Mouse (Mus musculus) cerebellum, postnatal 4 days (tissue): Measurements from ENCODE around the gene Nlrp6.
A peak's percentile ranks its signal among the peaks of the same experiment; 100 is the strongest.
"Not testable (repeated sequence)": the region's sequence is repeated elsewhere in the genome, so short reads cannot be mapped to it uniquely, and the experiment has no call there.

Experiments
- DNase-seq, 2 experiments: peaks; one replicate each; pipeline ENCODE4 v3.0.0; 2022; ENCODE audit warnings: low spot score in 2 of 2, mixed read lengths in 1 of 2

The Nlrp6 gene

GRCm38 (mm10) chr7:140920418-140921029 is at the start of gene Nlrp6:
Gene Nlrp6 (plus strand): TSS chr7:140920902.
- no peak for DNase-seq

GRCm38 (mm10) chr7:140874224-140874623 is 46.5 kb upstream of the Nlrp6 start:
- no peak for DNase-seq

DNA sequence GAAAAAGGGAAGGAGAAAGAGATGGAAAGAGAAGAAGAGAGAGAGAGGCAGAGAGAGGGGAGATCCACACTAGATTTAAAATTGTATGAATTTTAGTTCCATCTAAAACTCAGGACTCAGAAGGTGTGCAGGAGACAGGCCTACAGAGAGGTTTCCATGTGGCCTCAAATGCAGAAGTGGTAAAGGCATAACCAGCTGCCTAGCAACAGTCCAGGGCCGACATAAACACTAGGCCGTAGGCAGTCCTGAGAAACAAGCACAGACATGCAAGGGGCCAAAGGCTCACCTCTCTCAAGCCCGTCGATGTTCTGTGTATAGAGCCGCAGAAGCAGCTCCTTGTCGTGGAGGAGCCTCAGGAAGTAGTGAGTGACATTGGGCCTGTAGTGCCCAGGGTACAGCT is 43.3 kb upstream of the Nlrp6 start:
- no peak for DNase-seq

DNA sequence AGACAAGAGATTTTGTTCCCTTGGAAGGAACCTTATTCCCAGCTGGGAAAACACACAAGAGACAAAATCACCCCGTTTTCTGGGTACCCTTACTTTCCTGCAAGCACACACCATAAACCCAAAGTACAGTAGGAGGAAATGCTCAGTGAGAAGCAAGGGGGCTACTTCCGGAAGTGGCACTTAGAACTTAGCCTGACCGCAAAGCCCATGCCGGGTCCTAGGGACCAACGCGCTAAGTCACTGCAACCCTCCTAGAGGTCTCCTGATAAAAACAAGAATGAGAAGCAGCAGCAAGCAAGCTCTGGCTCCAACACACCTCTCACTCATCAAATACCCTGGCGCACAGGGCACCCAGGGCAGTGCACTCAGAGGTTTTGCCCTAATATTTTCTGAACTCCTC is 41.3 kb upstream of the Nlrp6 start:
- DNase-seq, result no peak

DNA sequence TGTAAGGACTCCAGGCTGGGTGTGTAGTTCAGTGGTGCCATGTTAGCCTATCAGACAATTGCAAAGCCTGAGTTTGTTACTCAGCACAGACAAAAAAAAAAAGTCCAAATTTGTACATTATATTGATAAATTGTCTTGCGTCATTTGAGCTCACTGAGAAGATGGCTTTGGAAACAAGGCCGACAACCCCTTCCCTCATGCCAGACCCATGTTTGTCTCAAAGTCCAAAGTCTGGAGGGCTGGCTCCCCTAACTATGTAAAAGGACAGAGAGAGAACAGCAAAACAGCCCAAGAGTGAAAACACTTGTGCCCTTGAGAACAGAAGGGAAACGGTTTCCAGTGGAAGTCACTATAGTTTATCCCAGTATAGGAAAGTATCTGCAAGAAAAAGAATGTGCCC is 40.3 kb upstream of the Nlrp6 start:
- DNase-seq, result no peak

GRCm38 (mm10) chr7:140880865-140881515 is 39.7 kb upstream of the Nlrp6 start:
- DNase-seq, result no peak

DNA sequence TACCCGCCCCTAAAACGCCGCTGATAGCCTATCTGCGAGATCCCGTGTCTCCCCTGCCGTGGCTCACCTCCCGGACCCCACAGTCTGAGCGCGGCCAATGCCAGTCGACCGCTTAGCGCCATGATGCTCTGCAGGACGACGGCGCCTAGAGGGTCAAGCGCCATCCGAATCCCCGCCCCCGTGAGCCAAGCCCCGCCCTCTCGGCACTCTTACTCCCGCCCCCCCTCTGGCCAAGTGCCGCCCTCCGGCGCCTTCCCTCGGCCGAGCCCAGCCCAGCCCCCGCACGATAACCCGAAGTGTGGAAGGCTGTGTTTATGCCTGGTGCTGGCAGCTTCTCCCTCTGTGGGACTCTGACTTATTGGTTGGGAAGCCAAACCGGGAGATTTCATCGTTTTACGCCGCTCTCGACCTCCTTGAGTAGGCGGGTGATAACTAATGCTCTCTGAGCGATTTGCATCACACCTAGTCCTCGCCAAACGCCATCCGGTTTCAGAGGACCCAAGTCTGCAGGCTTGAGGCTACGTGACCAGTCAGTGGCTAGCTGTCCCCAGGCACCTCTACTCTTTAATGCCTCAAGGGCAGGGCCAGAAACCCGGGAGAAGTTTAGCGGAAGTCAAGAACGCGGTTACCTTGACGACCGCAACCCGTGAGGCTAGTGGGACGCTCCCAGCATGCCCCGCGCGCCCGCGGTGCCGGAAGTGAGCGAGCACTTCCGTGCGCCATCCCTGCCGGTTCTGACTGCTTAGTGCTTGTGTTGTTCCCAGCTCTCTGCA is 38.8 kb upstream of the Nlrp6 start, which contains the start of the genes Psmd13 and Sirt3:
Psmd13 (plus strand) TSS at position 273 of the 773 bp plus-strand sequence.
Sirt3 (minus strand) TSS at position 614 of the 773 bp plus-strand sequence.
- DNase-seq, result peak; percentile 81 to 91

- no peak for DNase-seq
These were observed 38.3 kb upstream of the Nlrp6 start for GRCm38 (mm10) chr7:140882469-140882803.

- not testable (repeated sequence) for DNase-seq
These were observed 30.1 kb upstream of the Nlrp6 start for GRCm38 (mm10) chr7:140890636-140891035.

GRCm38 (mm10) chr7:140894031-140894430 is 26.7 kb upstream of the Nlrp6 start:
- no peak for DNase-seq

DNA sequence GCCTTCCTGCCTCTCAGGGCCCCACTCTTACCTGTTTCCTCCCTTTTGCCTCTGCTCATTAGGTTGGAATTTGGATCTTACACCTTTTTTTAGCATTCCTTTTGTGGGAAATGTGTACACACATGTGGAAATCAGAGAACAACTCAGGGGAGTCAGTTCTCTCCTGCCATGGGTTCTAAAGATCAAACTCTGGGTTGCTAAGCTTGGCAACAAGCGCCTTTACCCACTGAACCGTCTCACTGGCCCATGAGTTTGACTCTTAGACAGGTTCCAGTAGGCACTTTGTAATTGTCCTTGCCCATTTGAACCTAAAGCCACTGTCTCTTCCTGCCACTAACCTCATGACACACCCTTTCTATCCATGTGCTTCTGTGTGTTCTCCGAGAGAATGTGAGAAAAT is 26.1 kb upstream of the Nlrp6 start:
- DNase-seq, result no peak

GRCm38 (mm10) chr7:140897863-140898262 is 22.8 kb upstream of the Nlrp6 start:
- no peak for DNase-seq

GRCm38 (mm10) chr7:140899121-140899520 is 21.6 kb upstream of the Nlrp6 start:
- no peak for DNase-seq

- DNase-seq, result no peak
These were observed 20.5 kb upstream of the Nlrp6 start, which contains the start of gene Cox8b for GRCm38 (mm10) chr7:140900220-140900619. Gene Cox8b (minus strand): TSS chr7:140900446.

GRCm38 (mm10) chr7:140902036-140902875 is 18.4 kb upstream of the Nlrp6 start:
- no peak for DNase-seq

- peak; percentile 75 to 87 for DNase-seq
These were observed 17.5 kb upstream of the Nlrp6 start for GRCm38 (mm10) chr7:140903212-140903611.

DNA sequence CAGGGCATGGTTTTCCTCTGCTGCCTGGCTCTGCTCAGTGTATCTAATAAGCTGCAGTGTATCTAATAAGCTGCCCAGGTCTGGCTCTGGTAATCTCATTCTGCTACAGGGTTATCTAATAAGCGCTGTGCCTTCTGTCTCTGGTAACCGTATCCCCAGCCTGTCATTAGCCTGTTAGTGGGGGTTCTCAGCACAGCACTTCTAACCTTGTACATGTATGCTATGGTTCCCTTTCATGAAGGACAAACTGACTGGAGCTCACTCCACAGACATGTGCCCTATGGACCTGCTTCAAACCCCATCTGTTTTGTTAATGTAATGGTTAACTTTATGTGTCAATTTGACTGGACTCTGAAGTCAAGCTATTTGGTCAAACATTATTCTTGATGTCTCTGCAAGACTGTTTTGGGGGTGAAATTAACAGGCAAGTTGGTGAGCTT is 15.0 kb upstream of the Nlrp6 start:
- DNase-seq, result no peak

GRCm38 (mm10) chr7:140907131-140907530 is 13.6 kb upstream of the Nlrp6 start:
- no peak for DNase-seq

DNA sequence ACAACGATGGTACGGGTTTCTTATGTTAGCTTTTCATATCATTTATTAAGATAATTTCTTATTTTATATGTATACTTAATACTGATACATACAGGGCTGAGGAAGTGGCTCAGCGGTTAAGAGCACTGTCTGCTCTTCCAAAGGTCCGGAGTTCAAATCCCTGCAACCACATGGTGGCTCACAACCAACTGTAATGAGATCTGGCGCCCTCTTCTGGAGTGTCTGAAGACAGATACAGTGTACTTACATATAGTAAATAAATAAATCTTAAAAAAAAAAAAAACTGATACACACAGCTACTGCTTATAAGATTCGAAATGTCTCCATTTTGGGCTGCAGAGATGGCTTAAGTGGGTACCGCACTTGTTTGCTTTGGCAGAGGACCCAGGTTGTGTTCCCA is 13.0 kb upstream of the Nlrp6 start:
- no peak for DNase-seq

DNA sequence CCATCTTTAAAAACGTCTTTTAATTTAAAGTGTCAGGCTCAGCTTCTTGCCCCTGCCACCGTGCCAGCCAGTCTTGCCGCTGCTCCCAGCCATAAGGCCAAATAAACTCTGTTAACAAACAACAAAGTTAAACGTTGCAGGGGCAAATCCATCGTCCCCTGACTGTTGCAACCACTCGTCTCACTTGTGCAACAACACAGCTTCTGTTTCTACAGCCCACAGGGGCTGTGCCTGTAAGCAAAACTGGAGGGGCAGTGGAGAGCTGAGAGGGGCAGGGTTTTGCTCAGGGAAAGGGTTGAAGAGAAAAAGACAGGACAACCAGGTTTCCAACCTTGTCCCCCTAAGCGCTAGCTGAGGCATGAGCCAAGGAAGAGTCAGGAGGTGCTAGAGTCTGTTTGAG is 12.5 kb upstream of the Nlrp6 start:
- no peak for DNase-seq

DNA sequence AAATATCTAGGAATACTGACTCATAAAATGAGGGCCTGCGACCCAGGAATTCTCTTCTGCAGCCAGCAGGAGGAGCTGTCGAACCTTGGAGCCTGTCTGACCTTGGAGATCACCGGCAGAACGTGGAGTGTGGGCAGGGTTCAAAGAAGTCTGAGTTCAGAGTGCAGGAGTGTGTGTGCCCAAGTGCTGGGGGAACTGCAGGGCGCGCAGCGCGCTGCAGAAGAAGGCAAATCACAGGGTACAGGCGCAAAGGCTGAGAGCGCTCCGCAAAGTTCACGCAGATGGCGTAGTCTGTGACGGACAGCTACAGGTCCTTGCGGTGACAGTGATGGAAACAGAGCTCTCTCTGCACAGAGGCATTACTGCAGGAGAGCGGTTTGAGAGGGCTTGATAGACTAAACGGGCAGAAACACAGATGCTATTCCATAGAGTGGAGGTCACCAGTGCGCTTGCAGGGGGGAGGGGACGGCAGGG is 12.0 kb upstream of the Nlrp6 start:
- DNase-seq, result peak; percentile 50 to 76

DNA sequence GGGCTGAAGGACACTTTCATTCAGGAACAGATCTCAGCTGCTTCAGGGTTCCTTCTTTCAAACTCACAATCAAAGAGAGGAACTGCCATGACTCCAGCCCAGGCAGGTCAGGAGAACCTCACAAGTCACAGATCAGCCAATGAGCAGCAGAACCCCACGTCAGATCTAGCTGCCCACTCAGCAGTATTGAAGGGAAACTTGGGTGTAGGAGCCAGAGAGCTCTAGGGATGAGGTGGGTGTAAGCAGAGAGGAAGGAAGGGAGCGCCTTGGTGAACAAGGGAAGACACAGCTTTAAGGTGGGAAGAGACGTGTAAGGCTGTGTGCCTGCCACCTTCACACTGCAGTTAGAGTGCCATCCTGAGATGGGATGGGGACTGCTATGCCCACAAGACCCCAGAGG is 8.4 kb upstream of the Nlrp6 start:
- no peak for DNase-seq
